Mouse (Mus musculus): ENCODE results near the gene Tbc1d2b.

- no peak for TF ChIP-seq CTCF (conservative IDR thresholded peaks at IDR 0.05; ENCODE audit: insufficient read depth, insufficient read length, low read depth, low read length)
- TF ChIP-seq POLR2A (IDR thresholded peaks at IDR 0.05; ENCODE audit: low read depth, low read length) = no peak
These were observed 45.1 kb upstream of the Tbc1d2b start for GRCm38 (mm10) chr9:90315662-90316061.

All from kidney, adult 2 months (tissue).